ENCODE assay signal across 17 mouse cellular contexts in genomic region chr2:35955211-35955610, GRCm38 (mm10).
"Had no signal": no experiment of that assay in that cellular context is flagged by ENCODE, and none has a peak within 500 bp of the region (broad histone marks: within the 10 kb centered on the region; RNA-seq: fewer than 3 reads in every experiment).

No protein-coding gene starts in this region.

- DNase-seq: liver, postnatal 0 days; lung, embryonic 14.5 days; lung, postnatal 10 days; lung, postnatal 36 days; right cerebral cortex, postnatal 25 days; right cerebral cortex, postnatal 4 days; spleen, adult 18-20 months; thymus, adult 18-20 months; thymus, postnatal 14 days; thymus, postnatal 36 days had no signal

- H3K4me1 ChIP-seq: liver, embryonic 15.5 days had no signal

- ATAC-seq: liver, postnatal 0 days; midbrain, embryonic 13.5 days; midbrain, embryonic 15.5 days had no signal

- H3K27ac ChIP-seq: liver, embryonic 15.5 days; macrophage; midbrain, embryonic 13.5 days; midbrain, embryonic 15.5 days; neural tube, embryonic 12.5 days had no signal

- H3K36me3 ChIP-seq: liver, embryonic 15.5 days; midbrain, embryonic 13.5 days; midbrain, embryonic 15.5 days; neural tube, embryonic 12.5 days had no signal

- H3K4me2 ChIP-seq: liver, embryonic 15.5 days; lung, embryonic 14.5 days; midbrain, embryonic 11.5 days; midbrain, embryonic 13.5 days; midbrain, embryonic 15.5 days; neural tube, embryonic 12.5 days had no signal

- H3K9me3 ChIP-seq: liver, embryonic 15.5 days; megakaryocyte, embryonic 14.5 days; midbrain, embryonic 13.5 days; midbrain, embryonic 15.5 days; neural tube, embryonic 12.5 days had no signal

- H3K27me3 ChIP-seq: liver, embryonic 15.5 days; midbrain, embryonic 13.5 days; midbrain, embryonic 15.5 days; neural tube, embryonic 12.5 days had no signal

- H3K4me3 ChIP-seq: liver, embryonic 15.5 days; megakaryocyte, embryonic 14.5 days; midbrain, embryonic 13.5 days; midbrain, embryonic 15.5 days; neural tube, embryonic 12.5 days had no signal

- H3K9ac ChIP-seq: liver, embryonic 15.5 days; liver, postnatal 0 days; lung, embryonic 14.5 days; midbrain, embryonic 13.5 days; midbrain, embryonic 15.5 days; neural tube, embryonic 12.5 days had no signal
